Mouse (Mus musculus): ENCODE data around the gene Timeless. TPM values are rescaled to one million over a fixed set of nuclear protein-coding genes. Genes with fewer than 3 reads are reported as not detected.

The Timeless gene
- polyA plus RNA-seq (2014; fragmentation: Nextera tagmentation; extraction: Ambion mirVana): 64.2 and 66.6 TPM in 2 replicates

- peak; percentile 81 for ATAC-seq (replicated peaks; ENCODE audit: insufficient number of reproducible peaks, low FRiP score, low TSS enrichment, low read depth)
- Histone ChIP-seq H3K27me3 (ENCODE audit: control insufficient read depth, insufficient read depth, low read length) (no peaks in the 10 kb centered on the region), H3K4me2 (ENCODE audit: low read depth, low read length) (peak within 1 kb of the TSS; percentile 69), H3K4me3 (ENCODE audit: low read depth, low read length) (peak within 1 kb of the TSS; percentile 68), H3K36me3 (replicated peaks; ENCODE audit: control insufficient read depth, insufficient read depth, low read depth, low read length) (no peaks in the 10 kb centered on the region; the same call in 1 of the 2 replicates), H3K9me3 (replicated peaks; ENCODE audit: control insufficient read depth, low read length) (no peaks in the 10 kb centered on the region), H3K9ac (replicated peaks; ENCODE audit: low read length) (peak within 1 kb of the TSS; percentile 90), H3K27ac (replicated peaks; ENCODE audit: low read depth, low read length) (peak within 1 kb of the TSS; percentile 93), H3K4me1 (ENCODE audit: control insufficient read depth, insufficient read depth, low read length) (no peaks in the 10 kb centered on the region)
- WGBS: under 1% methylated on average over 58 of the region's 58 CpGs
- DNase-seq (ENCODE audit: low spot score): peak; percentile 82
These were observed at the start of gene Timeless for GRCm38 (mm10) chr10:128231697-128232419. TSS of gene Timeless (plus strand) at chr10:128232065.

DNA sequence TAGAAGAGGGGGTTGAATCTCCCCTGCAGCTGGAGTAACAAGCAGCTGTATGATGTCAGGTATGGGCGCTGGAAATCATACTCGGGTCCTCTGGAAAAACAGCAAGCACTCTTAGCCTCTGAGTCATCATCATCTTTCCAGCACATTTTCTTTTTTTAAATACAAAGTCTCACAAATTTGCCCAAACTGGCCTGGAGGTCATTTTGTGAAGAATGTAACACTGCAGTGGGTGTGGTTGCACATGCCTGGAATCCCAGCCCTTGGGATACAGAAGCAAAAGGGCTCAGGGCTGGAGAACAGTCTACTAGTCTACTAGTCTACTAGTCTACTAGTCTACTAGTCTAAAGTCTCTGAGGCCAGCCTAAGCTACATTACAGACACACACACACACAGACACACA, 47.6 kb upstream of the Timeless start:
- Histone ChIP-seq H3K36me3 (replicated peaks; ENCODE audit: control insufficient read depth, insufficient read depth, low read depth, low read length) (no peaks in the 10 kb centered on the region), H3K4me3 (ENCODE audit: low read depth, low read length) (no peak overlapping the region), H3K9ac (replicated peaks; ENCODE audit: low read length) (no peak overlapping the region), H3K4me2 (ENCODE audit: low read depth, low read length) (no peak overlapping the region), H3K27ac (replicated peaks; ENCODE audit: low read depth, low read length) (no peak overlapping the region), H3K9me3 (replicated peaks; ENCODE audit: control insufficient read depth, low read length) (no peaks in the 10 kb centered on the region), H3K4me1 (ENCODE audit: control insufficient read depth, insufficient read depth, low read length) (peaks cover 3% of the 10 kb centered on the region; the same call in 1 of the 2 replicates), H3K27me3 (ENCODE audit: control insufficient read depth, insufficient read depth, low read length) (no peaks in the 10 kb centered on the region)
- DNase-seq (ENCODE audit: low spot score) (no peak), ATAC-seq (replicated peaks; ENCODE audit: insufficient number of reproducible peaks, low FRiP score, low TSS enrichment, low read depth) (no peak)
- 87% methylated on average over 2 of the region's 2 CpGs for WGBS

GRCm38 (mm10) chr10:128185277-128185940, 46.5 kb upstream of the Timeless start:
- H3K27me3 ChIP-seq (ENCODE audit: control insufficient read depth, insufficient read depth, low read length): no peaks in the 10 kb centered on the region
- H3K9ac ChIP-seq (replicated peaks; ENCODE audit: low read length): no peak overlapping the region
- DNase-seq (ENCODE audit: low spot score): no peak
- no peak overlapping the region for H3K4me2 ChIP-seq (ENCODE audit: low read depth, low read length)
- no peak for ATAC-seq (replicated peaks; ENCODE audit: insufficient number of reproducible peaks, low FRiP score, low TSS enrichment, low read depth)
- H3K27ac ChIP-seq (replicated peaks; ENCODE audit: low read depth, low read length): no peak overlapping the region
- WGBS: 66% methylated on average over 6 of the region's 6 CpGs
- H3K36me3 ChIP-seq (replicated peaks; ENCODE audit: control insufficient read depth, insufficient read depth, low read depth, low read length): no peaks in the 10 kb centered on the region
- no peak overlapping the region for H3K4me3 ChIP-seq (ENCODE audit: low read depth, low read length)
- H3K4me1 ChIP-seq (ENCODE audit: control insufficient read depth, insufficient read depth, low read length): no peaks in the 10 kb centered on the region
- no peaks in the 10 kb centered on the region for H3K9me3 ChIP-seq (replicated peaks; ENCODE audit: control insufficient read depth, low read length)

DNA sequence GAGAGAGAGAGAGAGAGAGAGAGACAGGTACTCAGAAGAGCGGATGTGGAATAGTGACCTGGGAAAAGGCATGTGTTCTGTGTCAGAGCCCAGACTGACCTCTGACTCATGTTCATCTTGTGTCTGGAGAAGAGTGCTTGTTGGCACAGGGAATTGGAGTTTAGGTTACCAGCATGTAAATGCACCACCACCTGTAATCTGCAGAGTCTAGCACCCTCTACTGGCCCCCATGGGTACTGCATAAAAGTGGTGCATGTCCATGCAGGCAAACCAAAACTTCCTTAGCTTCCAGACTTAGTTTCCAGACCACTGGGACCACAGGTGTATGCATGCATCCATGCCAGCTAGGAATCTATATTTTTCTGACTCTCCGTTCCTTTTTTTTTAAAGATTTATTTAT, 45.9 kb upstream of the Timeless start:
- Histone ChIP-seq H3K27me3 (ENCODE audit: control insufficient read depth, insufficient read depth, low read length) (no peaks in the 10 kb centered on the region), H3K27ac (replicated peaks; ENCODE audit: low read depth, low read length) (no peak overlapping the region), H3K9me3 (replicated peaks; ENCODE audit: control insufficient read depth, low read length) (no peaks in the 10 kb centered on the region), H3K4me2 (ENCODE audit: low read depth, low read length) (no peak overlapping the region), H3K4me1 (ENCODE audit: control insufficient read depth, insufficient read depth, low read length) (no peaks in the 10 kb centered on the region), H3K36me3 (replicated peaks; ENCODE audit: control insufficient read depth, insufficient read depth, low read depth, low read length) (no peaks in the 10 kb centered on the region), H3K9ac (replicated peaks; ENCODE audit: low read length) (no peak overlapping the region), H3K4me3 (ENCODE audit: low read depth, low read length) (no peak overlapping the region)
- DNase-seq (ENCODE audit: low spot score): peak; percentile 90
- WGBS: 54% methylated on average over 2 of the region's 2 CpGs
- peak; percentile 25; the same call in 1 of the 2 replicates for ATAC-seq (replicated peaks; ENCODE audit: insufficient number of reproducible peaks, low FRiP score, low TSS enrichment, low read depth)

- H3K27me3 ChIP-seq (ENCODE audit: control insufficient read depth, insufficient read depth, low read length): no peaks in the 10 kb centered on the region
- no peaks in the 10 kb centered on the region for H3K36me3 ChIP-seq (replicated peaks; ENCODE audit: control insufficient read depth, insufficient read depth, low read depth, low read length)
- no peak for ATAC-seq (replicated peaks; ENCODE audit: insufficient number of reproducible peaks, low FRiP score, low TSS enrichment, low read depth)
- no peaks in the 10 kb centered on the region for H3K9me3 ChIP-seq (replicated peaks; ENCODE audit: control insufficient read depth, low read length)
- H3K9ac ChIP-seq (replicated peaks; ENCODE audit: low read length): no peak overlapping the region
- no peak overlapping the region for H3K4me2 ChIP-seq (ENCODE audit: low read depth, low read length)
- H3K4me3 ChIP-seq (ENCODE audit: low read depth, low read length): no peak overlapping the region
- no peaks in the 10 kb centered on the region for H3K4me1 ChIP-seq (ENCODE audit: control insufficient read depth, insufficient read depth, low read length)
- no peak overlapping the region for H3K27ac ChIP-seq (replicated peaks; ENCODE audit: low read depth, low read length)
- no peak for DNase-seq (ENCODE audit: low spot score)
- WGBS: 70% methylated on average over 5 of the region's 5 CpGs
These were observed 44.7 kb upstream of the Timeless start for GRCm38 (mm10) chr10:128187181-128187605.

GRCm38 (mm10) chr10:128188242-128188877, 43.5 kb upstream of the Timeless start:
- DNase-seq (ENCODE audit: low spot score): peak; percentile 91
- Histone ChIP-seq H3K4me1 (ENCODE audit: control insufficient read depth, insufficient read depth, low read length) (no peaks in the 10 kb centered on the region), H3K4me2 (ENCODE audit: low read depth, low read length) (no peak overlapping the region), H3K9ac (replicated peaks; ENCODE audit: low read length) (no peak overlapping the region), H3K9me3 (replicated peaks; ENCODE audit: control insufficient read depth, low read length) (no peaks in the 10 kb centered on the region), H3K36me3 (replicated peaks; ENCODE audit: control insufficient read depth, insufficient read depth, low read depth, low read length) (no peaks in the 10 kb centered on the region), H3K27me3 (ENCODE audit: control insufficient read depth, insufficient read depth, low read length) (no peaks in the 10 kb centered on the region), H3K4me3 (ENCODE audit: low read depth, low read length) (no peak overlapping the region), H3K27ac (replicated peaks; ENCODE audit: low read depth, low read length) (no peak overlapping the region)
- no peak for ATAC-seq (replicated peaks; ENCODE audit: insufficient number of reproducible peaks, low FRiP score, low TSS enrichment, low read depth)
- 51% methylated on average over 2 of the region's 2 CpGs for WGBS

DNA sequence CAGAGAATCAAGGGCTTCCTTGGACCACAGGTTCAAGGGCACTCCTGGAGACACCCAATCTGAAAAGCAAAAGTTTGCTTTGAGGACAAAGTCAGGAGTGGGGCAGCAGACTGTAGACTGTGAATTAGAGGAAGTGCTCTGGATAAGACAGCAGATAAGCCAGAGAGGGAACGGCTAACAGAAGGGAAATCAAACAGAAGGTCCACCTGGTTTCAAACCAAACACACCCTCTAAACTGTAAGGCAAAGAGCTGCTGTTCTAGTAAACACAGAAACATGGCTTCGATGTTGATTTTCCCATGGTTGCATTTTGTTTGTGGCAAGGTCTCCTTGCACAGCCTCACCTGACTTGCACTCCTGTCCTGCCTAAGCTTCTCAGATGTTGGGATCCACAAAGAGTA, 40.4 kb upstream of the Timeless start:
- Histone ChIP-seq H3K4me3 (ENCODE audit: low read depth, low read length) (no peak overlapping the region), H3K27ac (replicated peaks; ENCODE audit: low read depth, low read length) (no peak overlapping the region), H3K4me2 (ENCODE audit: low read depth, low read length) (no peak overlapping the region), H3K27me3 (ENCODE audit: control insufficient read depth, insufficient read depth, low read length) (peaks cover 13% of the 10 kb centered on the region), H3K36me3 (replicated peaks; ENCODE audit: control insufficient read depth, insufficient read depth, low read depth, low read length) (no peaks in the 10 kb centered on the region), H3K9me3 (replicated peaks; ENCODE audit: control insufficient read depth, low read length) (no peaks in the 10 kb centered on the region), H3K9ac (replicated peaks; ENCODE audit: low read length) (no peak overlapping the region), H3K4me1 (ENCODE audit: control insufficient read depth, insufficient read depth, low read length) (no peaks in the 10 kb centered on the region)
- DNase-seq (ENCODE audit: low spot score) (no peak), ATAC-seq (replicated peaks; ENCODE audit: insufficient number of reproducible peaks, low FRiP score, low TSS enrichment, low read depth) (no peak)
- WGBS: 84% methylated on average over 2 of the region's 2 CpGs

Data from embryonic facial prominence, embryonic 11.5 days (tissue).